Mouse (Mus musculus): ENCODE data around the gene Fkbp8.

Fkbp8 gene

GRCm38 (mm10) chr8:70527512-70528181, at the start of gene Fkbp8, which contains the start of gene Kxd1:
Fkbp8 (plus strand) TSS chr8:70527724.
Kxd1 (minus strand) TSS chr8:70527956.
- in situ Hi-C loops (cut with MboI; ENCODE audit: low sequenced_read_pairs): no loop called here

DNA sequence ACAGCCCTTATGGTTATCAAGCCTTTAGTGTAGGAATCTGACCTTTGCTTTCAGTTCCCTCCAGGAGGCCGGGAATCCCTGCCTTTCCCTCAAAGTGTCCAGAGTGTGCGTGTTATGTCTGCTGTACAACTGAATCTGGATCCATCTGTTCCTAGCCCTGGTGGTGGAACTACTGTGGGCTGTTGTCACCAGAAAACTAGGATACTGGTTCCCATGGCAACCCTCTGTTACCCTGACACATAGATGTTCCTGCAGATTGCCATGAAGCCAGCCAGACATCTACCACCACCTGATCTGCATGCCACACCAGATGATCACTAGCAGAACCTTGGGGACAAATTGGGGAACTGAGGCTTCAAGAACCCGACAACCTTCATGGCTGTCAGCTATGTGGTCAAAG, 45.6 kb upstream of the Fkbp8 start:
- in situ Hi-C loops (cut with MboI; ENCODE audit: low sequenced_read_pairs): no loop called here

- in situ Hi-C loops (cut with MboI; ENCODE audit: low sequenced_read_pairs): no loop called here
These were observed 44.6 kb upstream of the Fkbp8 start for GRCm38 (mm10) chr8:70482943-70483342.

DNA sequence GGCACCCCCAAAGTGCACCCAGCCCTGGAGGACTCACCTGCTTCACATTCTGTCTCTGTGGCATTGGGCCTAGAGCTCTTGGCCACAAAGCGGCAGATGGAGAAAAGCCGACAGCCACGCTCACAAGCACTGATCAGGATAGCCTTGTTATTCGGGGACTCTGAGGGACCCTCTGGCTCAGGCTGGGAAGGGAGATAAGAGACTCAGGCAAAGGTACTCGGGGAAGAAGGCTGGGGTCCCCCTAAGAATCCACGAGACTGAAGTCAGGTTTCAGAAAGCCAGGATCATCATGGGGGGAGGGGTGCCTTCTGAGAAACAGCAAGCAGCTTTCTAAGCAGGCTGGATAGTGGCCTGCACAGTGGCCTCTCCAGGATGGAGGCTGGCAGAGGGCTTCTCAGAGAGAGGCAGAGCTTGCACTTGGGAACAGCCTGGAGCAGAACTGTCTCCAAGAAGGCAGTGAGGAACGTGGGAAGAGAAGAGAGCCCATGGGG, 41.3 kb upstream of the Fkbp8 start:
- in situ Hi-C loops (cut with MboI; ENCODE audit: low sequenced_read_pairs): no loop called here

GRCm38 (mm10) chr8:70486941-70487520, 40.5 kb upstream of the Fkbp8 start, which contains the start of gene Tmem59l:
Tmem59l (minus strand) TSS chr8:70487358.
- in situ Hi-C loops (cut with MboI; ENCODE audit: low sequenced_read_pairs): no loop called here

- in situ Hi-C loops (cut with MboI; ENCODE audit: low sequenced_read_pairs): no loop called here
These were observed 39.3 kb upstream of the Fkbp8 start for GRCm38 (mm10) chr8:70487993-70488796.

GRCm38 (mm10) chr8:70488931-70489470, 38.5 kb upstream of the Fkbp8 start:
- in situ Hi-C loops (cut with MboI; ENCODE audit: low sequenced_read_pairs): no loop called here

- in situ Hi-C loops (cut with MboI; ENCODE audit: low sequenced_read_pairs): no loop called here
These were observed 37.9 kb upstream of the Fkbp8 start for GRCm38 (mm10) chr8:70489576-70489975.

- in situ Hi-C loops (cut with MboI; ENCODE audit: low sequenced_read_pairs): no loop called here
These were observed 37.3 kb upstream of the Fkbp8 start for GRCm38 (mm10) chr8:70490061-70490879.

- in situ Hi-C loops (cut with MboI; ENCODE audit: low sequenced_read_pairs): no loop called here
These were observed 36.5 kb upstream of the Fkbp8 start for GRCm38 (mm10) chr8:70490880-70491495.

DNA sequence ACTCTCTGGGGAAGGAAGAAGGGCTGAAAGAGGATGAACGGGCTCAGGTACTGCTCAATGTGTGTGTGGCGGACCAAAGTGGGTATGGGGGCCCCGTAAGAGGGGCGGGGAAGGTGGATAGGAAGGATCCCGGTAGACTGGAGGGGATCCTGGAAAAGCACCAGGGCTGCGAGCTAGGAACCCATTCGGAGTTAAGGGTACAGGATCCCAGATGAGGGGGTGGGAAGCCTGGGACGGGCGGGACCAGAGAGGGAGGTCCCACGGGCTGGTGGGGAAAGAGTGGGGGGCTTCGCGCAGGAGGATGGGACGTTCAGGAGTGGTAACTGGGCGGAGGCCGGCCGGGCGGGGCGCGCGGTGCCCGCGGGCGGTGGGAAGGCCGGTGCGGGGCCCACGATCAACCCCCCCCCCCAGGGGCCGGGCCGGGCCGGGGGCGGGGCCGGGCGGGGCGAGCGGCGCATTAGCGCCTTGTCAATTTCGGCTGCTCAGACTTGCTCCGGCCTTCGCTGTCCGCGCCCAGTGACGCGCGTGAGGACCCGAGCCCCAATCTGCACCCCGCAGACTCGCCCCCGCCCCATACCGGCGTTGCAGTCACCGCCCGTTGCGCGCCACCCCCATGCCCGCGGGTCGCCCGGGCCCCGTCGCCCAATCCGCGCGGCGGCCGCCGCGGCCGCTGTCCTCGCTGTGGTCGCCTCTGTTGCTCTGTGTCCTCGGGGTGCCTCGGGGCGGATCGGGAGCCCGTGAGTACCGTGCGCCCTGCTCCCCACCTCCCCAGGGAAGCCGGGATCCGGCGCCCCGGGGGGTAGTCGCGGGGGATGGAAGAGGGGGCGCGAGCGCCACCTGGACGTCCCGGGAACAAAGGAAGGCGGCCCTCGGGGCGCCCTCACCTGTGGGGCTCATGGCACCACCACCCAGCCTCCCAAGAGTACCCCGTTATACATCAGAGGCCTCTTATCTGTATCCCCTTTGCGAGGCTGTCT, 34.6 kb upstream of the Fkbp8 start, which contains the start of gene Crlf1:
Gene Crlf1 (plus strand): TSS at position 495 of the 977 bp plus-strand sequence.
- in situ Hi-C loops (cut with MboI; ENCODE audit: low sequenced_read_pairs): no loop called here

GRCm38 (mm10) chr8:70493692-70494415, 33.7 kb upstream of the Fkbp8 start:
- in situ Hi-C loops (cut with MboI; ENCODE audit: low sequenced_read_pairs): no loop called here

DNA sequence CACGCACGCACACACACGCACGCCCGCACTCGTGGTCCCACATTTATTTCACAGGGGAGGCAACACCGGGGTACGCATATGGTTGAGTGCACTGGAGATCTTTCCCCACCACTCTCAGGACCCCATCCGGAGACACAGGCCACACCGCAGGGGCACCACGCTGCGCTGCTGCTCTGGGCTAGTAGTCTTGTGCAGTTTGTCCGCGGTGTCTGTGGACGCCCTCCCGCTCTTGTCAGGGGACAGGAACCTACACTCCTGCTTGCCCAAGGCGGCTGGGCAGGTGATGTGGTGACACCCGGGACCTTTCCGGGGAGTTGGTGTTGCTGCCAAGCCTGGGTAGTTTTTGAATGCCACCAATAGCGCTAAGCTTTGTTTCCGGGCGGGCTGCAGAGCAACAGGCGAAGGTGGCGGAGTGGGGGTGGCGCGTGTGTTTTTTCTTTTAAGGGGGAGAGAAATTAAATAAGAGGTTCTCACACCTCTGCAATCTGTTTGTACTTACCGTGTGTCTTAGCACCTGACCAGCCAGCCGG, 33.0 kb upstream of the Fkbp8 start:
- in situ Hi-C loops (cut with MboI; ENCODE audit: low sequenced_read_pairs): no loop called here

DNA sequence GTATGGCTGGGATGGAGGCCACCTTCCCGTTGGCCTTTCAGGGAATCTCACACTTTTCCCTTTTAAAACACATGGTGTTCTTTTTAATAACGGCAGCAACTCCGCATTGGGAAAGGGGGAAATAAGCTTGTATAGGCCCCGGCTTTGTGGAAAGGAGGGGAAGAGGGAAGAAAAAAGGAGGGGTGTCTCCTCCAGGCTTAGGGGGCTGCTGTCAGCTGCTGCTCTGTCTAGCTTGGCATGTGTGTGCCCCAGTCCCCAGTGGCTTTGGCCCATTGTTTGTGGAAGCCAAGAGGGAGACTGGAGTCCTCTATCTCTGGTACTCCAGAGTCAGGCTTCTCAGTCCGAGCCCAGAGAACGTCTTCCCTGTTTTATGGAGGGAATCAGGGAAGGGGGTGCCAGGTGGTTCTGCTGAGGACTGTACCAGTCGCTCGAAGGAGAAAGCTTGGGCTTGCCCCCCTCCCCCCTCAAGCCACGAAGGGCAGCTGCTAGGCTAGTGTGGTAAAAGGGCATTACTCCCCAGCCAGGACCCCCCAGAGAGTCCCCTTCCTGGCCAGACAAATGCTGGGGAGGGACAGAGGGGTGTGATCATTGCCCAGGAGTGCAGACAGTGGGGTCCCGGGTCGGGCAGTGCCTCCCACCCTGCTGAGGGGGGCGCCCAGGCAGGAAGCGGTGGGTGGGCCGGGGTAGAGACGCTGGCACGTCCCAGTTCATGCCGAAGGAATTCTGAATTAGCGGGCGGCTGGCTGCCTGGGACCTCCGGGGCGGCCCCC, 32.3 kb upstream of the Fkbp8 start:
- in situ Hi-C loops (cut with MboI; ENCODE audit: low sequenced_read_pairs): no loop called here

DNA sequence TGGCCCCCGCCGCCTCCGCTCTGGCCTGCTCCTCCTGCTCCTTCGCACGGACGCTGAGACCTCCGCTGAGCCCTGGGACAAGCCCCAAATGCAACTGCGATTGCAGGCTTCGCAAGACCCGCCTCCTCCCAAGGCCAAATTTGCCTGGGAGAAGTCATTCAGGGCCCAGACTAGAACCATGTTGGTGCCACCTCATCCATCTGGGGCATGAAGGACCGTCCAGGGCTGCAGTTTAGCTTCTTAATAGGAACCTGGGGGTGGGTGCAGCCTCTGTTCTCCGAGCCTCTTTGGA, 31.8 kb upstream of the Fkbp8 start:
- in situ Hi-C loops (cut with MboI; ENCODE audit: low sequenced_read_pairs): no loop called here

DNA sequence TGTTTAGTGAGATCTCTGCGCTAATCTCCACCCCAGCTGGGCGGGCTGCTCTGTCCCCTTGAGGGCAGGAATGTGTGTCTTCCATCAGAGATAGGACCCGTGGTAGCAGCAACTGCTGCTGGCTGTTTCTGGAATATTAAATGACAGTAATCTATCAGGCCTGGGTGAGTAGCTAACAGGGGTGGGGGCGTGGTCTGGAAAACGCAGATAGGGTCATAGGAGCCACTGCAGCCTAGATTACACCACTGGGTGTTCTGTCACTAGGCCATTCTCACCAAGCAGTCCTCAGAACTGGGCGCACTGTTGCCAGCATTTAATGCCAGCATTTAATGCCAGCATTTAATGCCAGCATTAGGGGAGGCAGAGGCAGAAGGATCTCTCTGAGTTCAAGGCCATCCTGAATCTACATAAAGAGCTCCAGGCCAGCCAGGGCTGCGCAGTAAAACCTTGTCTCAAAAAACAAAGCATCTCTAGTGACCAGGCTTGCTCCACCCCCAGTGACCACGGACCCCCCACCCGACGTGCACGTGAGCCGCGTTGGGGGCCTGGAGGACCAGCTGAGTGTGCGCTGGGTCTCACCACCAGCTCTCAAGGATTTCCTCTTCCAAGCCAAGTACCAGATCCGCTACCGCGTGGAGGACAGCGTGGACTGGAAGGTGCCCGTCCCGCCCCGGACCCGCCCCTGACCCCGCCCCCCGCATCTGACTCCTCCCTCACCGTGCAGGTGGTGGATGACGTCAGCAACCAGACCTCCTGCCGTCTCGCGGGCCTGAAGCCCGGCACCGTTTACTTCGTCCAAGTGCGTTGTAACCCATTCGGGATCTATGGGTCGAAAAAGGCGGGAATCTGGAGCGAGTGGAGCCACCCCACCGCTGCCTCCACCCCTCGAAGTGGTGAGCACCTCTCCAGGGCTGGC, 26.9 kb upstream of the Fkbp8 start:
- in situ Hi-C loops (cut with MboI; ENCODE audit: low sequenced_read_pairs): loop anchor here (10.0 kb wide), 1 partner anchor 86 kb away; no protein-coding TSS in a partner anchor
